In the genomic region with DNA sequence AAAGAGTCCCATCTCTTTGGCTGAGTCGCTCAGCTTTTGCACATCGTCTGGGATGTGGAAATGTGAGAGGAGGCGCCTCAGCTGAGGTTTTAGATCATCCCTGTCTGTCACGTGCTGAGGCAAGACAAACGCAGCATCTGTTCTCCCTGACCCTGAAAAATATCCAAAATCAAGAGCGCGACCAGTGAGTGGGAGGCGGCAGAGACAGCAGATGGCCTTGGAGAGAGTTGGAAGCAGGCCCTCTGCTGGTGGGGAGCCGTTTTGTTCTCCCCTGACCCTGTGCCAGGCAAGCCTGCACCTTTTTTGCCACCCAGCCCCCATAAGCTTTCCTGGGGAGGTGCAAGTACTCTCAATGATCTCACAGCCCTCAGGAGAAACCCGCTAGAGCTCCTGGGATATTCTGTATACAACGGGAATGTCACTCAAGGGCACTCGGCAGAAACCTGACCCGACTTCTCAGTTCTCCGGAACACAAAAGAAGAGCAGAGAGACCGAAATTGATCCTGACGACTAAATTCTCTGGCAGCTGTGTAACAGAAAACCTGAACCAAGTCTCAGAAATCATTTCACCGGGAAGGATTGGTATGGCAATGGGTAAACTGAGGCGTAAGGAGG, we compare ENCODE assay signal across 8 mouse cellular contexts. TPM values are rescaled to one million over a fixed set of nuclear protein-coding genes. Genes with fewer than 3 reads are reported as not detected.
DNase-seq lines count a peak whose midpoint lies in the region; ATAC-seq and TF ChIP-seq lines count a peak whose summit lies in the region.

No protein-coding gene starts in this region.

- no peak overlapping the region for H3ac ChIP-seq in C2C12 (ENCODE audit: control insufficient read depth, insufficient read length, low read depth)

- H3K79me2 ChIP-seq in C2C12 (ENCODE audit: control insufficient read depth, insufficient read depth) = no peaks in the 10 kb centered on the region

- peak; percentile 86 for TF ChIP-seq CTCF in C2C12 (IDR thresholded peaks at IDR 0.05; ENCODE audit: control insufficient read depth, insufficient read depth, insufficient read length)

- H3K4me3 ChIP-seq in C2C12 (ENCODE audit: insufficient read depth, poor library complexity, severe bottlenecking) = no peak overlapping the region
- peak overlapping the region; percentile 28 for H3K4me3 ChIP-seq in forebrain, embryonic 10.5 days
- peak overlapping the region in 1 of 2 experiments; percentile 37; a peak in 3 of 4 replicates for H3K4me3 ChIP-seq in heart, embryonic 14.5 days (ENCODE audit: control insufficient read depth in 1 of 2, insufficient read depth in 1 of 2, low read depth in 1 of 2, low read length in 2 of 2)
- no peak overlapping the region for H3K4me3 ChIP-seq in liver, embryonic 11.5 days (ENCODE audit: low read depth, low read length)
- H3K4me3 ChIP-seq in stomach, embryonic 14.5 days (ENCODE audit: low read depth, low read length) = no peak overlapping the region

- H3K79me3 ChIP-seq in C2C12 (ENCODE audit: low read depth) = no peaks in the 10 kb centered on the region

- peak overlapping the region; percentile 61; the same call in 1 of the 2 replicates for H3K9ac ChIP-seq in heart, embryonic 14.5 days (ENCODE audit: low read length)
- no peak overlapping the region for H3K9ac ChIP-seq in liver, embryonic 11.5 days (ENCODE audit: low read depth, low read length)
- H3K9ac ChIP-seq in stomach, embryonic 14.5 days (replicated peaks; ENCODE audit: low read depth, low read length) = no peak overlapping the region

- WGBS in forebrain, embryonic 10.5 days = 28% methylated on average over 18 of the region's 18 CpGs
- 30% methylated on average over 18 of the region's 18 CpGs for WGBS in heart, embryonic 14.5 days
- WGBS in liver, embryonic 11.5 days = 34% methylated on average over 18 of the region's 18 CpGs
- WGBS in stomach, embryonic 14.5 days = 21% methylated on average over 18 of the region's 18 CpGs

- peak; percentile 98 for DNase-seq in brain, adult 2 months (ENCODE audit: low read depth, low spot score)
- DNase-seq in forebrain, embryonic 10.5 days (ENCODE audit: extremely low spot score, low spot score) = peak; percentile 72
- DNase-seq in kidney, postnatal 10 days = peak; percentile 82
- DNase-seq in liver, embryonic 11.5 days (ENCODE audit: low spot score) = peak; percentile 50
- DNase-seq in neural tube, embryonic 10.5 days (ENCODE audit: extremely low spot score, low spot score) = peak; percentile 80

- H3K9me3 ChIP-seq in forebrain, embryonic 10.5 days = no peaks in the 10 kb centered on the region
- no peaks in the 10 kb centered on the region for H3K9me3 ChIP-seq in heart, embryonic 14.5 days (ENCODE audit: control insufficient read depth, low read length)
- H3K9me3 ChIP-seq in liver, embryonic 11.5 days (ENCODE audit: control insufficient read depth, low read length) = no peaks in the 10 kb centered on the region
- H3K9me3 ChIP-seq in stomach, embryonic 14.5 days (ENCODE audit: control insufficient read depth, low read depth, low read length) = no peaks in the 10 kb centered on the region

- H3K36me3 ChIP-seq in C2C12 (ENCODE audit: control insufficient read depth, insufficient read depth) = no peaks in the 10 kb centered on the region
- no peaks in the 10 kb centered on the region for H3K36me3 ChIP-seq in forebrain, embryonic 10.5 days (replicated peaks)
- H3K36me3 ChIP-seq in heart, embryonic 14.5 days (ENCODE audit: control insufficient read depth, insufficient read depth, low read length) = no peaks in the 10 kb centered on the region
- no peaks in the 10 kb centered on the region for H3K36me3 ChIP-seq in liver, embryonic 11.5 days (ENCODE audit: control insufficient read depth, insufficient read depth, low read length)
- no peaks in the 10 kb centered on the region for H3K36me3 ChIP-seq in stomach, embryonic 14.5 days (ENCODE audit: control insufficient read depth, insufficient read depth, low read length)

- H3K4me2 ChIP-seq in heart, embryonic 14.5 days (ENCODE audit: low read length) = peak overlapping the region; percentile 56
- H3K4me2 ChIP-seq in liver, embryonic 11.5 days = peak overlapping the region; percentile 38
- H3K4me2 ChIP-seq in stomach, embryonic 14.5 days (replicated peaks; ENCODE audit: low read depth, low read length) = peak overlapping the region; percentile 24

- H3K4me1 ChIP-seq in forebrain, embryonic 10.5 days = peaks cover 18% of the 10 kb centered on the region
- H3K4me1 ChIP-seq in heart, embryonic 14.5 days (ENCODE audit: control insufficient read depth in 2 of 2, insufficient read depth in 2 of 2, low read length in 2 of 2) = peaks cover 5 to 14% of the 10 kb centered on the region in 2 experiments; a peak in 2 of 4 replicates
- H3K4me1 ChIP-seq in liver, embryonic 11.5 days (replicated peaks; ENCODE audit: control insufficient read depth, insufficient read depth, low read length) = no peaks in the 10 kb centered on the region
- peaks cover 4% of the 10 kb centered on the region; the same call in 1 of the 2 replicates for H3K4me1 ChIP-seq in stomach, embryonic 14.5 days (ENCODE audit: control insufficient read depth, insufficient read depth, low read length)

- no peak for ATAC-seq in heart, embryonic 14.5 days (ENCODE audit: insufficient number of reproducible peaks, insufficient read depth, low FRiP score, low read depth)
- no peak for ATAC-seq in liver, embryonic 11.5 days (replicated peaks; ENCODE audit: low FRiP score)
- no peak for ATAC-seq in stomach, embryonic 14.5 days (ENCODE audit: insufficient number of reproducible peaks, insufficient read depth, low FRiP score, low read depth)

- H3K27me3 ChIP-seq in C2C12 (ENCODE audit: control insufficient read depth, insufficient read depth, insufficient read length) = no peaks in the 10 kb centered on the region
- H3K27me3 ChIP-seq in forebrain, embryonic 10.5 days (ENCODE audit: poor library complexity, severe bottlenecking) = peaks cover 8% of the 10 kb centered on the region
- no peaks in the 10 kb centered on the region for H3K27me3 ChIP-seq in heart, embryonic 14.5 days (ENCODE audit: control insufficient read depth, insufficient read depth, low read length)
- peaks cover 2% of the 10 kb centered on the region; the same call in 1 of the 2 replicates for H3K27me3 ChIP-seq in liver, embryonic 11.5 days (replicated peaks; ENCODE audit: control insufficient read depth, insufficient read depth, low read length)
- H3K27me3 ChIP-seq in stomach, embryonic 14.5 days (ENCODE audit: control insufficient read depth, insufficient read depth, low read length) = no peaks in the 10 kb centered on the region

- peak overlapping the region; percentile 73 for H3K27ac ChIP-seq in forebrain, embryonic 10.5 days
- H3K27ac ChIP-seq in heart, embryonic 14.5 days (replicated peaks in 1 of 2; ENCODE audit: control insufficient read depth in 1 of 2, insufficient read depth in 1 of 2, low read depth in 2 of 2, low read length in 2 of 2) = no peak overlapping the region
- H3K27ac ChIP-seq in liver, embryonic 11.5 days (ENCODE audit: low read depth, low read length) = no peak overlapping the region
- H3K27ac ChIP-seq in stomach, embryonic 14.5 days (ENCODE audit: low read length) = no peak overlapping the region

TF ChIP-seq in C2C12, 6 proteins besides CTCF, POLR2A, EP300 and RAD21:
- peak; percentile 85 for TF ChIP-seq USF1 (IDR thresholded peaks at IDR 0.05; ENCODE audit: low read depth)
- TF ChIP-seq FOSL1 (IDR thresholded peaks at IDR 0.05; ENCODE audit: insufficient read depth, low read length, poor library complexity, severe bottlenecking) = no peak
- no peak for TF ChIP-seq MAX (IDR thresholded peaks at IDR 0.05)
- no peak for TF ChIP-seq MYOG (IDR thresholded peaks at IDR 0.05; ENCODE audit: control insufficient read depth, extremely low read depth, insufficient read length)

RNA-seq across cellular contexts. Expression of a gene that starts 37.6 kb away (rescaled TPM):
- polyA plus RNA-seq in C2C12 (2012; fragmentation: generic; extraction: Trizol) = 0.13 TPM
- 0.33 and 0.68 TPM in 2 replicates for polyA plus RNA-seq in forebrain, embryonic 10.5 days (2016; fragmentation: Nextera tagmentation; extraction: Ambion mirVana)
- 0.20 and 0.46 TPM in 2 replicates for polyA plus RNA-seq in heart, embryonic 14.5 days (2014; fragmentation: Nextera tagmentation; extraction: Ambion mirVana)
- 0.26 and 0.43 TPM in 2 replicates for polyA plus RNA-seq in liver, embryonic 11.5 days (2014; fragmentation: Nextera tagmentation; extraction: Ambion mirVana)
- 0.51 and 1.2 TPM in 2 replicates for polyA plus RNA-seq in stomach, embryonic 14.5 days (2014; fragmentation: Nextera tagmentation; extraction: Ambion mirVana)
